Mouse (Mus musculus) thymus, adult 2 months (tissue): ENCODE measurements around the gene Ccser1.

Experiments used
- CTCF ChIP-seq: fragments of 200-500 bp; IDR thresholded peaks from 2 replicates; pipeline ENCODE4 v1.5.1; 2012; ENCODE audit warnings: mild to moderate bottlenecking, control low read depth, low read length, moderate library complexity, borderline replicate concordance; ENCODE audit not compliant: control insufficient read depth, poor library complexity, insufficient read depth; ENCODE audit errors: extremely low read depth
- POLR2A ChIP-seq: fragments of 200-500 bp; IDR thresholded peaks from 2 replicates; pipeline ENCODE4 v1.6.1; 2012; ENCODE audit warnings: mild to moderate bottlenecking, low read length, control low read depth, moderate library complexity; ENCODE audit not compliant: control insufficient read depth, poor library complexity, insufficient read depth; ENCODE audit errors: extremely low read depth

DNA sequence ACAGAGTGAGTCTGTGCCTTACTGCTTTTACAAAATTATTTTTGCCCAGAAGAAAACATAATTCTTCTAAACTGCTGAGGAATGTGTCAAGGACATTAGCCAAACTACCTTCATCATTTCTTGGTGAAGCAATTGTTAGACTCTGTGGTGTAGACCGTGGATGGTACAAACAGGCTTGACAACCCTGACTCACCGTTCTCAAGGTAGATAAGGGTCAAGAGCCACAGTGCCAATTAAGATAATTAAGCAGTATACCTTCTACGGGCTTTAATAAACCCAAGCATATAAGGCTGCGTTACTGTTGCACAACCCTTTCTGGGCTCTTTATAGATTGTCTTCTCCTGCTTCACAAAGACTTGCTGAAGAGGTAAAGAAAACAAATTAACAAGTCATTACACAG lies 66.4 kb downstream of the Ccser1 start:
- no peak for TF ChIP-seq POLR2A
- TF ChIP-seq CTCF, result no peak
